Mouse (Mus musculus) cerebellum, postnatal 14 days (tissue): ENCODE measurements at regions not wholly inside any gene's neighbourhood (a gene's known extent, or its start where the extent isn't known, plus 50 kb on each side); places are given as distances from the start of the nearest gene placed in this dataset.
A peak's percentile ranks its signal among the peaks of the same experiment; 100 is the strongest.

Experiments used
- DNase-seq, 2 experiments: peaks; one replicate each; pipeline ENCODE4 v3.0.0; 2021; ENCODE audit warnings: mixed read lengths in 2 of 2

DNA sequence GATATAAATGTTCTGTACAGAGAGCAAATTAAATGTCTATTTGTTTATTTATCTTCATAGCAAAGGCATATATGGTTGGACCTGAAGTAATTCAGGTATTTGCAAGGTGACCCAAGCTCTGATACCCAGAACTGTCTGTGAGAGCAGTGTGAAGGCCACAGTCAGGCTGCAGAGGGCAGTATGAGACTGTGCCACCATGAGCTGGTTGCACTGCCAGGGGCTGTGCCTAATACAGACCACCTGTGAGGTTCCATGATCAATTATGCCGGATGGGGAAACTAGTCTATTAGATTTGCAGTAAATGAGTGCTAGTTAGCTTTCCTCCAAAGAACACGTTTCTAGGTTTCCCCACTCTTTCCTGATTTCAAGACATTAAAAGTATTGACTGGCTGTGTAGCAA, 207.5 kb downstream of the C1d start:
- DNase-seq, result peak; percentile 67 to 72

DNA sequence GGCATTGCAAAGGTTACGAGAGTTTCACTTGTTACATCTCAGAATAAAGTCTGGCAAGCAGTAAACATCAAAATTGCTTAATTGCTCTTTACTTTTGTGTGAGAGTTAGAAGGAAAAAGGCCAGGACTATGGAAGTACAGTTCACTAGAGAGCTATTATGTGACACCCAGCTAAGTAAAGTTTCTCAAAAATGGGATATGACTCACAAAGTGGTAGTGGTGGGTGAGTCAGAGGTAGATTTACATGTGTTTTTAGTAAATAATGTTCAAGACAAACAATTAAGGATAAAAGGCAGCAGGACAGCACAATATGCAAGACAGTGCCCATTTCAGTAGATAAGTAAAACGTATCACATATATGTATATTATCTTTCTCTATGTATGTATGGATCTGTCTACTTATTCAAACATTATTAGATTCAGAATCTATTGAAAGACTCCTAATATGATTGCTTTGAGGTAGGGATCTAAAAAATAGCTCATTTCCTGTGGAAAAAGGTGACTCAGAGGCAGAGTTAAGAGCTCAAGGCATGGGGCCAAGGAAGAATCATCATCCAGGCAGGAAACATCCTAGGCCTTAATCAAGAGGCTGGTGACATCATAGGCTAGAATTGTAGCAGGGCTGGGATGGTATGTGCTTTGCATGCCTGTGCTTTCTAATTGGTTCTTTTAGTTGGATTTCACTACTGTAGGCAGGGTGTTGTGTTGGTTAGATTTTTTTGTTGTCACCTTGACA, 211.2 kb downstream of the C1d start:
- no peak for DNase-seq

DNA sequence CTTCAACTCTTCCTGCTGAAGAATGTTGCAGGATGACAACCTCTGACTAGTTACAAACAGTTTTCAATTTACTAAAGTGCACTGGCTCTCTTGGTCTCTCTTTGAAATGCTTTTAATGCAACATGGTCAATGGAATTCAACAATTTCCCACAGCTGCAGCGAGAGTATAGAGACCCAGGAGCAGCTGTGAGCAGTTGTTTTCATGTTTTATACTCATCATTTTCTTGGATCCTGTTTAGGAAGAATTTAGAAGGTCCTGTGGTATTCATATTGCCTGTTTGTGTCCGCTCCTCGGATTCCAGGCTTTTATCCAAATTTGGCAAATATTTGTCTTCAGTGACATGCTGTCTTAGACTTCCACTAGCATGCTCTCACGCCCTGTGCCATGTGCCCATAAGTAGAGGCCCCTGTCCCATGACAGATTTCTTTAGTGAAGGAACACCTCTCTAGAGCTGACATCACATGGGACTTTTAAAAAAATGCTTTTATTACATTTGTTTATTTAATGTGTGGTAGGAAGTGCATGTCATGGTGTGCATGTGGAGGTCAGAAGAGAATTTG, 224.1 kb downstream of the C1d start:
- DNase-seq, result no peak

DNA sequence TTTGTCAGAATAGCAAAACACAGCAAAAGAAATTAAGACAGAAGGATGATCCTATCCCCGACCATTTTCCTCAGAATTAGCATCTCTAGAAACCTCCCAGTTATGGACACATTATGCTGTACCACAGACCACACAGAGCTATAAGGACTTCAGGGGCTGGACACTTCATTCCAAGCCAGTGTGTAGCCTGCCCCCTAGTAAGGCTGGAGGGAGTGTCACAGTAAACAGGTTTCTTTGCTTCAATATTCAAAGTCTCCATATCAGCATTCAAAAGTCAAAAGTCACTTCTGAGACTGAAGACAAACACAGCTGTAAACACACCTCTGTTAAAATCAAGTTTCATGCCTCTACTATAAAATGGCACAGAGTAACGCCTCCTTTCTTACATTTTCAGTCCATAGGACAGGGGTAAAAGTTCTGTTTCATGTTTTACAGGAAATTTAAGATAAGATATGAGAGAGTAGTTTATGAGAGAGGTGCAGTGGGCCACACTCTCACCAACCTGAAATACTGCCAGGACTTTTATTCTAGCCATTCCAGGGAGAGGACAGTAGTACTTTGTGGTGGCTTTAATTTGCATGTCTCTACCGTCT, 226.6 kb downstream of the C1d start:
- no peak for DNase-seq

DNA sequence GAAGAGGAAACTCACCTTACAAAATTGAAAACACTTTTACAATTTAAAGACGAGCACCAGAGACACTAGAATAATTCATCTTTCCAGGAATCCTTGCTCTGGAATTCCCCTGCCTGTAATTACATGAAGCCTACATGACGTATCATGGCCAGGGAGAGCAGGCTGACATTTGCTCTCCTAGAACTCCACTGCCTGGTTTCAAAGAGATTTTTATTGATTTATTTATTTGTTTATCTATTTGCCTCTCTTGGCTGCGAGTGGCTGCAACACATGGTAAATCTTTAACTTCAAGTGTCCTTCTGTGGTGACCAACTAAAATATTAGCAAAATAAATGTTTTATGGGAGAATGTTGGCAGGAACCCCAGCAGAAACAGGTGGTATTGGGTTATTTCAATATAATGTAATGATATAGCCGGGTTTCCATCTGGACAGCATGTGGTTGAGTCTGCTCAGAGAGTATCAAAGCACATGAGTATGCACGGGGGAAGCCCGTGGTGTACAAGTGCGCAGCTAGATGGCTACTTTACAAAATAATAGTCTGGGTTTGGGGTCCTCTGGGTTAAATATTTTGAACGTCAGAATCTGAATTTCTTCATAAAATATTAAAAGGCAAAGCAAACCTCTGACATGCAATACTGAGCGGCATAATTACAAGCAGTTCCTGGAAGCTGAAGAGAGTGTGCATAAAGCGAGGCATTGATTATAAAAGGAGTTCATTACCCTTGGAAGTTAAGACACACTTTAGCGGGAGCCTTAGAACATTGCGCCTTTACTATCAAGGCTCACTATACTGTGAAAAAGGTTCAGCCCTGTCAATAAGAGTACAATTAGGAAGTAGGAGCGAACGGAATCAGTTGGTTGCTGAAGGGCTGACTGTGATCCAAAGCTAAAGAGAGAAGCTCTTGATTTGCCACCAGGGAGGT, 244.0 kb downstream of the C1d start:
- DNase-seq, result no peak

DNA sequence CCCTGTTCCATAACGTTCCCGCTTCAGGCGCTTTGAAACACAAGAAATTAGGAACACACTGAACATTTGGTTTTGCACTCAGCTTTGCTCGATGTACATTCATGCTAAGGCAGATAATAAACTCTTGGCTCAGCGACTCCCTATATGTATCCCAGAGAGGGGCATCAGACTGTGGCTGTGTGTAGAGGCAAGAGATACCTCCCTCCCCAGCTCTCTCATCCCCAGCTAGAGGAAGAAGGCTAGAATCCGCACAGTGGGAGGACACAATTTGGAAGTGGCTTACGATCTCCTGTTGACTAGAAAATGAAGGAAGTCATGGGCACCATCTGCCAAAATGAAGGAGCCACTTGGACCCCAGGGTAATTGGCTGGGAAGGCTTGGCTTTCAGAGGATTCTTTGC, 244.7 kb downstream of the C1d start:
- peak; percentile 2 to 23 for DNase-seq

DNA sequence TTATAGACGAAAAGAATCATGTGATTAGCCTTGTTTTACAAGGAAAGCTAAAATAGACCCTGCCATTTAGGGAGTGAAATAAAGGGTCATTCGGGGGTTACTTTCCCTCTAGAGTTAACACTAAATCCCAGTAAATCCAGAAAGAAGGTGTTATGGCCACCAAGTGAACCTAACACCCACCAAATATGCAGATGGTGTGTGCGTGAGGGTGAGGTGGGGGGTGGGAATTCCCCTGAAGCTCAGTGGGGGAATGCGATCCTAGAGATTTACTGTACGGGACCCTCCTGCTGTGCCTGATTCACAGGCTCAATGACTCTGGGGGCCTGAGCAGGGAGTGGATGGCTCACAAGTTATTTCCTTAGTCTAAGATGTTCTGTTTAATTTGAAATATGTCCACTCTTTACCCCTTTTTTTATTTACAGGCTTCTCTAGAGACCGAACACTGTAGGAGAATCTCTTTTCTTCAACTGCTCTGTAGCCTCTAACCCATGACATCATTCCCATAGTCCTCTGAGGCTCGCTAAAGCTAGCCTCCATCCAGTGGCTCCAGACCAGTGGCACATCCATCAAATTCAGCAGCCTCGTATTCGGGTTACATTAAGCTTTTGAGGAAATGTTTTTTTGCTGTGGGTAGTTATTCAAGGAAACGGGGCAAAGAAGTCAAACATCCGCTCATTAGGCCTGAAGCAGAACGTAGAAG, 265.0 kb downstream of the C1d start:
- DNase-seq, result no peak

DNA sequence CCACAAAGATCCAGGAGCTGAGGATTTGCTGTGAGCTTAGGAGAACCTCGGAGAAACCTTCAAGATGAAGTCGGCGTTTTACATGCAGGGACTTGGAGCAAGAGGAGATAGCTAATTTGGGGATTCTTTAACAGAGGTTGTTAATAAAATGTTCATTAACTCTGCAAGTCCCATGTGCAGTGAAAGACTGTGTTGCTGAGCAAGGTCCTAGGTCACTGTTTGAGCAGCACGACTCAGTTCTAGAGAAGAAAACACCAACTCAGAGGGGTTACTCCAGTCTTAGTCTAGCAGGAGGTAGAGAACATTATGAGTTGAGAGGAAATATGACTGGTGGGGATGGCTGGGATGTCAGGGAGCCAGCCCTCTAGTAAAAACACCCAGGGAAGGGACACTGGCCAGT, 265.9 kb downstream of the C1d start:
- no peak for DNase-seq

DNA sequence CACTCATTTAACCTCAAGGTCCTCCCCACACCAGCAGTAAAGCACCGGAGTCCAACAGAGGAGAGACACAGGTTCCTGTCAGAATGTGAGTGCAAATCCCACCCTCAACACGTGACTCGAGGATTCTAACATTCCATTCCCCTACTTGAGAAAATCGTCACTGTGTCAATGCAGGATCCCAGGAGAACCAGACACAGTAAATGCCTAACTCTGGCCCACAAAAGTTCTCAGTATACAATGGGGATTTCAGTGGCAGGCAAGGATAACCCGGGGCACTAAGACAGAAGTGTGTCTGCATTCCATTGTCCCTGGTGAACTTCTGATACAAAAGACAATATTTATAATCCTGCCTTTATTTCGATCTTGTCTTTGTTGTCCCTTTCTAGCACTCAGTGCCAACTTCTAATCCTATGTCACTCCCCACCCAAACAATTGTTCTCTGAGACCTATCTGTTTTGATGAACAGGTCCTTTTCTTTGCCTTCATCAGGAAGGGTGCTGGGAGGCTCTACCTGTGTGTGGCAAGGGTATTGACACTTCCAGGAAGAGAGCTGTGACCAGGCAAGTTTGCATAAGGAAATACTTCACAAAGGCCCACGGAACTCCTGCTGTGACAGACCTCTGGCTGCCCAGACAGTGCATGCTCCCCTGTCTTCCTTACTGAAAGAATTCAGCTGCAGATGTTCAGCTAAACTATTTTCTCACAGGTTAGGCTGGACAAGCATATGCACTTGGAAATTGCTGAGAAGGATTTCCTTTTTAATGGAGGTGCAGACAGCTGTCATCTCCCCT, 267.8 kb downstream of the C1d start:
- no peak for DNase-seq

DNA sequence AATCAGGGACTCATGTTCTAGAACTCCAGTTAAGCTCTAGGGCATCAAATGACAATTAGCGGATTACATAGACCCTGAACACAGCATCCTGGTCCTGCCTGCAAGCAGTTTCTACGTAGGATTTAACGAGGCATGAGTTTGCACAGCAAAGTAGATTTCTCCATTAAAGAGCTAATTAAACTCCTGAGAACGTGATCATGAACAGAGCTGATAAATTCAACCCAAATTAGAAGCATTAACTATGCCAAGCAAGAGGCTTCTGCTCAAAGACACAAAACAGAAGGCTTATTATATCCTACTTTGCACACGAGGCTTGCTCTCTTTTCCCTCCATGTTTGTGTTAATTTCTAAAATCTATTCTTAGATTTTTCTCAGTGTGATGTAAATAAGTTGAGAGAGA, 269.1 kb downstream of the C1d start:
- DNase-seq, result no peak

DNA sequence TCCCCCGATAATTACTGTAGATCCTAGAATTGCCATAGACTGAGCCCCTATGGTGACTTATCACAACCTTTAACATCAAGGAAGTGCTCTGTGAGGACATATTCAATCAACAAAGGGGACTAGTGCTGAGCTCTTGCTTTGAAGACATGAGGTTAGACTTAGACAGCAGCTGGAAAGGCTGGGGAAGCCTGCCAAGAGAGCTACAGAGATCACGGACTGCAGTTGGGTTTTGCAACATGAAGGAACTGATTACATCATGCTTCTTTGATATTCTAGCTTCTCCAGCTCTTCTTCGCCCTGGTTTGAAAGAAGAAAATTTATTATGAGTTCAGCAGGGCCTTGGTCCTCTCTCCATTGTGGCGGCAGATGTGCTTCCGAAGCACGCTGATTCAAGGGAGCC, 271.2 kb downstream of the C1d start:
- DNase-seq, result no peak

DNA sequence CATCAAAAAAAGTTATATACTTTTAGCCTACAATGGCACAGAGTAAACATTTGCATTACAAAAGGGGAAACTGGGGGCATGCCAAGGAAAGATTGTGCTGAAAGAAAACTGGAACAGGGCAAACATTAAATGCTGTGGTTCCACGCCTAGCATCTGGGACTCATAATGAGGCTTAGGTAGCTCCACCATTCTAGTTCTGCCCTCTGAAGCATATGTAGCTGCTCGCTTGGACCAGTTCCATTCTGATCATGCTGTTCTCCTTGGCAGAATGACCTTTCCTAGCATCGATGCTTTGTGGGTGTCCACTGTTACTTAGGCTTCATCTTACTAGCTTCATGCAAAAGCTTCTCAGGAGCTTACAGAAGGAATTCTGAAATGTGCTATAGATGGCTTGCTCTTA, 276.3 kb downstream of the C1d start:
- peak; percentile 44 to 64 for DNase-seq

DNA sequence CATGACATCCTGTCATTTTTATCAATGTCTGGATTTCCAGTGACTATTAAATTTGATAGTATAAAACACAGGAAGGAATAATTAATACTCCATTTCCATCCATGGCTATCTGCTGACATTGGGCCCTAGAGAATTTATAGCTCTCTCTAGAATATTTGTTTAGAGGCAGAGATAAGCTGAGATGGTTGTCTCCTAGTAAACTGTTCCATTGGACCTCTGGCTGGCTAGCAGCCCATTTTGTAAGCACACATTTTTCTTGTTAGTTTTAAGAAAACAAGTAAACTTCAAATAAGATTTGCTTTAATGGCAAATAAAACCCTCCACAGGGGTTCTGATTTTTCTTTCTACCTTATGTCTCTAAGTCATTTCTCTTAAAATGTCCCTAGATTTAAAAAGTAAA, 288.9 kb downstream of the C1d start:
- DNase-seq, result no peak

DNA sequence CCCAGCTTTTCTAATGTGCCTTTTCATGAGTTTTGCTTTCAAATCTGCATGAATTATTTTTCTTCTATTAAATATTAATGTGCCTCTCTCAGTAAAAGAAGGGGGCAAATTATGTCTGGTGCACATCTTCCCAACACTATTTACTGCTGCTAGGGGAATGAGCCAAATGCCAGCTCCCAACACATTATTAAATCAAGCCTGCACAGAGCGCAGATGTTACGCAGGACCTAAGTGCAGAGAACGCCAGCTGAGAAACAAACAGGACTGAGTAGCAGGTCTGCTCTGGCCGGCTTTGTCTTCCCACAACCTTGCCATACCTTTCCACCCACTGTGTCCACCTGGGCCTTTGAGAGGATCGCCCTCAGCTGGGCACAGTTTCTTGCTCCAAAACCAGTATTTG, 291.8 kb downstream of the C1d start:
- no peak for DNase-seq

DNA sequence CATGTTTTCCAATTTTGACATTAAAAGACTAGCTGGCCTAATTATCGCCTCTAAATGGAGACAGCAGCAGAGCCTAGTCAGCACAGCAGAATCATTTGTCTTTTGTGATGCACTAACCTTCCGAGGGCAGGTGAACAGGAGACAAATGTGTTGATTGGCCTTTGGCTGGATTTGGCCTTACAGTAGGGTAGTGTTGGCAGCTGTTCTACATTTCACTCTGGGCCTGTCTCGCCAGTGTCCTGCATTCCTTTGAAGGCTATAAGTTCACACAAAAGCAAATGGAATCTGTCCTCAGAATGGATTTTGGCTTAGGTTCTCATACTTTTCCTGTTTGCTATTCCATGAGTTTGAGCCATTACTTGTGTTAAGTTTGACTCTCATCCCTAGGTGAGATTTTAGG, 297.9 kb downstream of the C1d start:
- no peak for DNase-seq

DNA sequence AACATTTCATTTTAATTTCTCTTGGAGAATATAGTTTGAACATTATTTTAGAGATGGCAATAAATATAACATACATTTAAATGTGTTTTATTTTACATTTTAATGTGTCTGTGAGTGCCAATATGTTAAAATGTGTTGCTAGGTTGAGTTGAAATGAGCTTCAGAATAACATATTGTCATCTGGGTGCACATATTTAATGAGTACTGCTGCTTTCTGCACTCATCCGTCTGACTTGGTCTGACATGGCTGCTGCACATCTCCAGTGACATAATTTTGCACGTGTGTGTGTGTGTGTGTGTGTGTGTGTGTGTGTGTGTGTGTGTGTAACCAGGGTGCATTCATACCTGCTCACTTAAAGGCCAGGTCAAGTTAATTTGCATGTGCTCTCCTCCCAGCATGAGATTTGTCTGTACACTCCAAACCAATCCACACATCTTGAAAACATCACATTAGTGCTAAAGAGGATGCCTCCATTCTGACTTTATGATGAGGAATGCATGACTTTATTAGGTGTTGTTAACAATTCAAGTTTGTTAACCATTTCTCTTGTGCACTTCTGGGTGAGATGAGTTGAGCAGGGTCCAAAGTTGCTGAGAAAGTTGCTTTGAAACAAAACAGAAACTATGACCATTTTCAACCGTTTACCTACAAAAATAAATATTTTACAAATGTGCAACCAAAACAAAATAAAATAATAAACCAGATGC, 334.6 kb downstream of the C1d start:
- DNase-seq, result no peak

DNA sequence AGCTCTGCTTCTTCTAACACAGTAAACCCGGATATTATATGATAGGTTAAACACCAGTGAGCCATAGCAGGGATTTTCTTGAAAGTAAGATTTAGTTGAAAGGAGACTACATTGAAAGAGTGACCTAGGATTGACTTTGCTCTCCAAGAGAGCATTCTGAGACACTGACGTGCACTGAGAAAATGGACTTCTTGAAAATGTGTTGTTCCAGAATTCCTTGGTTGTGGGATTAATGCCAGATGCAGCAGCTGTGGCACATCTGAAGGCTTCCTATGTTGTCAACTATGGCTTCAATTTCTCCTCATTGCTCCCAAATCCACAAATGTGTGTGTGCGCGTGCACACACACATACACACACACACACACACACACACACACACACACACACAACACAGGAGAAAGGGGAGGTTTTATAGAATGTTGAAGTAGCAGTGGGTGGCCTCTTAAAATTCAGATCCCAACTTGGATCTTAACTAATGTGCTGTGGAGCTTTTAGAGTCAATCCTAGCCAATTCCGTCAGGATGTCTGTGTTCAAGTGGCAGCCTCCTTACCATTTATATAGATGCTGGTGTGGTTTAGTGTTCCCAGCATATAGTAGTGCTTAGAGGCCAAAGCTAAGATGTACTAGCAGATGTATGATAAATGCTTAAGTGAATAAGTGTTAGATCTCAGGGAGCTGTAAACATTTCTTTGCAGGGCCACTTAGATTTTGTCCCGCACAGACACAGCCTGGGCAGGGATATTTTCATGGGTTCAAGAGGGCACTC, 346.5 kb downstream of the C1d start:
- DNase-seq, result no peak

DNA sequence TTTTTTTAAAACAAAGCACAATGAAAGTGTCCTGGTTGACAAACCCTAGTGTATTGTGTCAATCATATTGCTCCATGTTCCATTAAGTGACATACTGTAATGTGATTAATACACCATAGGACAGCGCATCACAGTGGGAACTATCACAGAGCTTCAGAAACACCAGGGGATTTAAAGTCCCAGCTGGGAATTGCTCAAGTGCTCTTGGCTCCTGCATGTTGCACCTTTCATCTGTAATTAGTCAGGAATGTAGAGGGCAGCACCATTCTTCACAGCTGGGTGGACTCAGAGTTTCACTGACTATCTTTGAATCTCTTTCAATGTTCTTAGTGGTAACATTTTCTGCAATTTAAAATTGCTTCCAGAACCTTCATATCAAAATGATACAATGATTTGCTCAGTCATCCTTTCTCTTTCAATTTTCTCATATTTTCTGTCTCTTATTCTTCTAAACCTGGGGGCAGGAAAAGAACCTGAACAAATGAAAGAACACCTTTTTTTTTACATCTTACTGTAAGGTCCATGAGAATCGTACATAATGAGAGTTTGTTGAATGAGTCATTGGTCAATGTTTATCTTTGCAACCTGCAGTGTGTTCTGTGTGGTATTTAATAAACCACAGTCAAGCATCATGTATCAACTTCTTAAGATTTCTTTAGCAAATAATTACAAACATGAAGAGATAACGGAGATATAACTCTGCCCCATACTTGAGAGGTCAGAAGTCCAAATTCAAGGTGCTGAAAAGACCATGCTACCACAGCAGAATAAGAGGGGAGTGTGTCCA, 333.0 kb downstream of the Etaa1 start:
- no peak for DNase-seq

DNA sequence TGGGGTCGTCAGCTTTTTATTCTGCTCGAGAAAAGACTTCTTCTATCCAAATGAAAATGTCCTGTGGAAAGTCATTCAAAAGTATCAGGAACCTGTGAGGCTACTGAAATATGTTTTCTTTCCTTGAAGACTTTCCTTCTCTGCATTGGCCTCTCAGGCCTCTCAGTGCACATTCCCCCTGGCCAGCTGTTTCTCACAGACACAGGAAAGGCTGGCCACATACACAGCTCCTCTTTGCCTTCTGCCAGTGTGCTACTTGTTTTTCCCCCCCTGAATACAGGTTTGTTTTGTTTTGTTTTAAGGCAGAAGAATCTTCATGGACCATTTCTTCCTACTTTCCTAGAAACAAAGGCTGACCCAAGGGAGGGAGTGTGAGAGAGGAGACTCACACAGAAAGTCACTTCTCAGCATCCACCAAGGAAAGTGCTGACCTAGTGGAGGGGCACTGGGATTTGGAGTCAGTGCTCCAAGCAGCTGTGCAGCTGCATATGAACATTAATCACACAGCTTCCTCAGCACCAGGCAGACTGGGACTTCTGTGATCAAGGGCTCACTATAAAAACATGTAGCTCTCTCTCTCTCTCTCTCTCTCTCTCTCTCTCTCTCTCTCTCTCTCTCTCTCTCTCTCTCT, 324.0 kb downstream of the Etaa1 start:
- DNase-seq, result no peak
